Mouse (Mus musculus) adrenal gland, adult 2 months (tissue): ENCODE data around the gene Tead1. TPM values are rescaled to one million over a fixed set of nuclear protein-coding genes. Genes with fewer than 3 reads are reported as not detected.

Experiments used
- DNase-seq: peaks from one replicate; pipeline ENCODE4 v3.0.0; 2021
- polyA plus RNA-seq: library from polyadenylated mRNA; depleted of rRNA; stranded (reverse); fragments of >200 nt; gene quantifications from 2 replicates; pipeline ENCODE4 v1.2.3, GENCODE M21; 2012
- total RNA-seq, 2 experiments: library from RNA; stranded (reverse); gene quantifications; 2 replicates each; pipeline ENCODE4 v1.2.3; 2021

The Tead1 gene
- total and polyA plus RNA-seq, 3 experiments, result 18.6 to 106 (median 57.7) TPM

DNA sequence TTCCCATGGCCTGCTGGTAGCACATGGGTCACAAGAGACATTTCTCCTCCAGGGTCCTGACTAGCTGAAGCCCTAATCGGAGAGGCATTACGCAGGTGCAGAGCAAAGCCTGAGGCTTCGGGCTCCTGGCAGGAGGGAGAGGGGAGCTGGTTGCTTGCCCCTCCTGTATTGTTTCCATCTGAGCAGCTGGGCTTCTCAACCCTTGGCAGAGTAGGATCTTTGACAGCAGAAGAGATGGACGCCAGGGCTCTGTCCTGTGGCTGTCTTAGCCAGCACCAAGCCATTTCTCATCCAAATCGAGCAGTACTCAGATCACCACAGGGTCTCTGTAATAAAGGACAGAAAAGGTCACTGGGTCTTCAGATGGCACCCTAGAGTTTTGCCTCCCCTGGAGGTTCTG lies 97.6 kb downstream of the Tead1 start:
- no peak for DNase-seq

DNA sequence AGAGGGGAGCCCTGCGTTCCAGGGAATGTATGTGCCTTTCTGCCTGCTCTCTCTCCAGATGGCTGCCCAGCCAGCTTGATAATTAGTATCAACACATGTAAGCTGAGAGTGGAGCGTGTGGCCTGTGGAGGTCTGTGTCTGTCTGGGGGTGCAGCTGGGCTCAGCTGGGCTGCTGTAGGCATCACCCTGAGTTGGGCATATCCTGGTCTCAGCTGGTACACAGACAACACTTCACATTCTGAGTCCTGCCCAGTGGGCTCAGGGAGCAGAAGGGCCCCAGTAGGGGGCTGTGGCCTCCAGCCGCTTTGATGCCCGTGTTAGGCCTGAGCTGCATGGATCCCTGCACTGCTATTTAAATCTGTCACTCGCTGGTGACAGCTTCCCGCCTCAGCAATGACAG lies 100.5 kb downstream of the Tead1 start:
- no peak for DNase-seq

DNA sequence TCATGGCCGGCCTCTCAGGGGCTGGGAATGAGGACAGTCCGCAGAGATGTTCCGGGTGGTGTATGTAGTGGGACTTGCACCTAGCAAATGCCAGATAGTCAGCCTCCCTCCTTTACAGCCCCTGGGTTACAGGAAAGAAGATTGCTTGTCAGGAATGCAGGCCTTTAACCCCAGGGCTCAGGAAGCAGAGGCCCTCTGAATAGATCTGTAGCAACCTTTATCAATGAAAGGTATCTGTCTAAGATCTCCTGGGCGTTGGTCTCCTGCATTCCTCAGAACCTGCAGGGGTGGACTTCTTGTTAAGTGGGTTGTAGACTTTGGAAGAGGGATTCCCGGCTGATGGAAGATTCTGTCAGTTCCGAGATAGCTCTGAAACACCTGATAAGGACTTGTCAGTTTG lies 101.8 kb downstream of the Tead1 start:
- no peak for DNase-seq

DNA sequence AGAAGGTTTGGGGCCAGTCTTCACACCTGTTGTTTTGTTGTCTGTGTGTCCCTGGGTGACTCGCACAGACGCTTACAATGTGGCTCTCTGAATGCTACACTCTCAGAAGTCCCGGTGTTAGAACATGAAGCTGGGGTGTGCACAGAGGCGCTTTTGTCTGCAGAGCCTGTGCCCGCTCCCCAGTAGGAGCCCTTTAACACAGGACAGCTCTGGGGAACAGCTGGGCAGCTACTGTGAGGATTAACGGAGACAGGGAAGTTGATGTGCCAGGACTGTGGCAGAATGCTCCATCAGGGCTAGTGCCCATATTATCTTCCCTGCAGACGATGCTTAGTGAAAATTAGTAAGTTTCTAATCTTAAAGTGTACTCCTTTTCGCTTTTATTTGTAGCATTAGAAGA lies 102.9 kb downstream of the Tead1 start:
- no peak for DNase-seq

DNA sequence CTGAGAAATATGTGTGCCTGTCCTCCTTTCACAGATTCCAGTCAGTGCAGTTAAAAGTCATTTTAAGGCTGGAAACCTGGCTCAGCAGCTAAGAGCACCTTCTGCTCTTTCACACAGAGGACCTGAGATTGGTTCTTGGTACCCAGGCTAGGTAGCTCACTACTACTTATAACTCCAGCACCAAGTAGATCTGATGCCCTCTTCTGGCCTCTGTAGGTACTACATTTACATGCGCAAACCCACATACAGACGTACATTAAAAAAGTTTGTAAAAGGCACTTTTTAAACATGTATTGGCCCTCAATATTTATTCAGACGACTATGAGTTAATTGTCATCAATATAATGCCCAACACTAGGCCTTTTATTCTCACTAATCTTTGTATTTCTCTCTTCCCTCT lies 105.2 kb downstream of the Tead1 start:
- DNase-seq, result no peak

DNA sequence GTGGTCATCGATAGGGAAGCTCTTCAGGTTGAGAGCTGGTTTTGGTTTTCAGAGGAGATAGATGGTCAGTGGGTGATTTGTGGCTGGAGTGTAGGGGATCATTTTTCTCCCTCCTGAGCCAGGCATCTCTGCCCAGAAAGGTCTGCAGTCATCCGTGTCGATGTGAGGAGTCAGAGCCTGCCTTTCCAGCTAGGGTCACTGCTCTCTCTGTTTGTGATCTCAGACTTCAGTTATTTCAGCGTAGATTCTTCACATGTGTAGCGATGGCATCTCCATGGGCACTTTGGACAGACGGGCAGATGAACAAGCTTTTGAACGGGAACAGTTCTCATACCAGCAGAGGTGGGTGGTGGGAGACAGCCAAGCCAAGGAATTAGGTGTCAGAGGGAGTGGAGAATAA lies 106.2 kb downstream of the Tead1 start:
- DNase-seq, result no peak

DNA sequence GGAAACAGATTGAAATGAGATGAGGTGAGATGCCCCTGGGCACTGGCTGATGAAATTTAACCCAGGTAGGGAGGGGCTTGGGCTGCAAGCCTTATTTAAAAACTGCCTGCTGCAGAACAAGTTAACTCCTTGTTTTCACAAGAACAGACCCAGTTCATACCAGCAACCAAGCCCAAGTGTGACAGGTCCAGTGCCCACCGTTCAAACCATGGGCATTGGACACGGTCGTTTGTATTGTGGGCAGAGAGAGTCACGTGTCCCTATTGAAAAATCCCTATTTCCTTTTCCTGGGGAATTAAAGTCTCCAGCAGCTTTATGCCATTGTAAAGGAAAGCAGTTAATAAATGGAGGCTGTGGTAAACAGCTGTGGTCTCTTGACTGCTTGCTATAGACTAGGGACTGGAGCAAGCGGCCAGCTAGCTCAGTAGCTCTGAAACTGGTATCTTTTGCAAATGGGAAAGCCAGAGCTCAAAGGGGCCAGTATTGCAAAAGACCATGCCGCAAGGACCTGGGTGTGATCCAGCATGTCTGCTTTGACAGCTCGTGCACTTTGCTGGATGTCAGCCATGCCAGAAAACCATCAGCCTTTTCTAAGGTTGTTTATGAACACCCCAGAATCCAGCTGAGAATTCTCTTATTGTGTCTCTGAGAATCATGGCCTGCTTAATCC lies 107.6 kb downstream of the Tead1 start:
- DNase-seq, result peak; percentile 76

DNA sequence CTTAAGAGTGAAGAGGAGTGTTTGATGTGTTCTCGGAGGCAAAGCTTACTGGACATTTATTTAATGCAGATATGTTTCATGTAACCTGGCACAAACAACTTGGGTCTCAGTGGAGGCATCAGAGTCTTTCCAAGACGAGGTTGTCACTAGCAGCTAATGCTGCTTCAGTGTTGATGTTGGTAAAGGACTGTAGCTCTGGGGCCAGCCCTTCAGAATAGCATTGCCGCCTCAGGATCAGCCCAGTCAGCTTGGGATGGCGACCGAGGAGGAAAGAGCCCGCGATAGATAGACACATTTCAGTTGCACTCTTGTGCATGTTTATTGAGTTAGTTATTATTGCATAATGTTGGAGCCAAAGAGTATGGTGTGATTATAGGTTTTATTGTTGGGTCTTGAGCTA lies 108.2 kb downstream of the Tead1 start:
- no peak for DNase-seq

DNA sequence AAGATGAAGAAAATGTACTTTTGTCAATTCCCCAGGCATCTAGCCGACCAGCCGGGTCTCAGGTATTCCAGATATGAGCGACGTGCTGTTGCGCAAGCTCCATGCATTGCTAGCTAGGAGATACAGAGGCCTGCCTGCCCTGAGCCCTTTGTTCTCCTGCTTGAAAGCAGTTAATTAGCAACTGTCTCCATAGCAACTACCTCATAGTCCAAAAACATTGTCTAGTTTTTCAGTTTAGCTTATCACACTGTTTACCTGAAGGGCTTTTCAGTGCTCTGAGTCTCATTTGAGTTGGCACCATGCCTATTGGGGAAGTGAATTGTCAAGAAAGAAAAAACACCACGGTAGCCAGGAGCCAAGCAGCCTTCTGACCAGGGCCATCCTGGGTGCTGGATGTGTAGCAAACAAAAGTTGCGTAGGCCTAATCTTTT lies 109.2 kb downstream of the Tead1 start:
- peak; percentile 22 for DNase-seq

DNA sequence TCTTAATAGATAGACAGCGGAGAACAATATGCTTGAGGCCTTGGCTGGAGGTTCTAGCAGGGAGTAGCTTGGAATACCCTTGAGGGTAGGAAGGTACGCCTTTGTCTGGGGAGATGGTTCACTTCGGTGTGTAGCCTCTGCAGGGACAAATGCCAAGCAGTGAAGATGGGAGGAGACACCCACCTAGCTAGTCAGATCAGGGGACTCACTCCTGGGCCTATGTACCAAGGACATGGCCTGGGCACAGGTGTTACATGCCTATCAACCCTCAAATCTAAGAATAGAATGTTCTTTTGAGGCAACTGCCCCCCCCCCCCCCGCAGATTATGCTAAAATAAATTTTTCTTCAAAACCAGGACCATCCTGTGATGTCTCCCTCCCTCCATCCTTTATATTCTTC lies 110.6 kb downstream of the Tead1 start:
- no peak for DNase-seq

DNA sequence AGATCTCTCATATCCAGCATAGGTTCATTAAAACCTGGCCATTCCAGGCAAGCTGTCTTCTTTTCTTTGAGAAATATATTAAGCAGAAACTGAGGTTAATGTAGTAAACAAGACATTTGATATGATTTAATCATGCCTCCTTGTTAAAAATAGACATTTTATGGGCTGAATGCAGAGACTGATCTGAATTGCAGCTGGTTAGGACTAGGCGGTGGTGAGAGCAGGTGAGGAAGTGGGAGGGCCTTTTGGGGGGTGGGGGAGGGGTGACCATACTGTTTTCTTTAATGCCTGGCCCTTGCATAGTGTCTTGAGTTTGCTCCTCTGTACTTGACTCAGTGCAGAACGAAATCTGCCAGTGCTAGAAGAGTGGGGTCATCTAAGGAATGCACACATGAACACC lies 111.2 kb downstream of the Tead1 start:
- no peak for DNase-seq

DNA sequence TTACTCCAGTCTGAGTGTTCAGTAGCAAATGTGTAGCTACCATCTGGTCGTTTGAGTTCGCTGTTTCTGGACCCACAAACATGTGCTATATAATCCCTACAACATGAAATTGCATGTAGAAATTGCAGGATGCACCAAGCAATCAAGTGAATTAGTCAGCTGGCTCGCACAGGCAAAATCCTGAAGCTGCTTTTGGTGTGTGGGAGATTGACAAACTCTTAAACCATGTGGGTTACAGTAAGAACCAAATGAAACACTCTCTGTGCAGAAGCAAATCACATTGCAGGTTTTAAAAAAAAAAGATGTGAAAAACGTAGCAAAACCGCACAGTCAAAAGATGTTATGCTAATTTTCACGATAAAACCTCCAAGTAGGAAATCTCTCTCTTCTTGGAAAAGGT lies 113.6 kb downstream of the Tead1 start:
- DNase-seq, result no peak

DNA sequence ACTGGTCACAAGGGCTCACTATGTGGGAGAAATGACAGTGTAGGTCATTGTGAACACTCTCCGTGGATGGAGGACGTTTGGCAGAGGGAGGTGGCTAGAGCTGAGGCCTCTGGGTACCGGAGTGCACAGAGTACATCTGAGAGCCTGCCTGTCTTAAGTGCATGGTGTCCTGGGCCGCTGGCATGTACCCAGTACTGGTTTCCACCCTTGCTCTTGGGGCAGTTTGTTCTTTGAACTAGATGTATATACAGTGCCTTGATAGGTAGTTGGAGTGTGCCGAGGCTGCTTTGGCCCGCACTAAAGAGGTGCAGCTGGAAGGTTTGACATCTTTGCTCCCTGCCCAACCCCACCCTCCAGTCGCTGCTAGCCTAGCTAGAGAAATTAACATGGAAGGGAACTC lies 114.8 kb downstream of the Tead1 start:
- DNase-seq, result no peak

DNA sequence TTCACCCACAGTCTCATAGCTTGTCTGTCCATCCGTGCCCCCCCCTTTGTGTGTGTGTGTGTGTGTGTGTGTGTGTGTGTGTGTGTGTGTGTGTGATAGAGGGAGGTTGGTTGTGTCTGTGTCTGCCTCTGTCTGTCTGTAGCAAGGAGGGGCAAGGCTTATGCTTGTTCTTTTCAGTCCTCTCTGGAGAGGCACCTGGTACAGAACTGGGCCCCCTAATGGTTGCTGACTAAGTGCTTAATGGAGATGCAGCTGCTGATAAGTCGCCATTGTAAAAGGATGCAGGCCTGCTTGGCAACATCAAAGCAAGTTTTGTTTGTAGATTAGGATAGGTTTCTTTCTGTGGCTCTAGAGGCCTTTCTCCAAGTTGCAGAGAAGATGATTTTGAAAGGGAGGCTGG lies 115.4 kb downstream of the Tead1 start:
- DNase-seq, result no peak

DNA sequence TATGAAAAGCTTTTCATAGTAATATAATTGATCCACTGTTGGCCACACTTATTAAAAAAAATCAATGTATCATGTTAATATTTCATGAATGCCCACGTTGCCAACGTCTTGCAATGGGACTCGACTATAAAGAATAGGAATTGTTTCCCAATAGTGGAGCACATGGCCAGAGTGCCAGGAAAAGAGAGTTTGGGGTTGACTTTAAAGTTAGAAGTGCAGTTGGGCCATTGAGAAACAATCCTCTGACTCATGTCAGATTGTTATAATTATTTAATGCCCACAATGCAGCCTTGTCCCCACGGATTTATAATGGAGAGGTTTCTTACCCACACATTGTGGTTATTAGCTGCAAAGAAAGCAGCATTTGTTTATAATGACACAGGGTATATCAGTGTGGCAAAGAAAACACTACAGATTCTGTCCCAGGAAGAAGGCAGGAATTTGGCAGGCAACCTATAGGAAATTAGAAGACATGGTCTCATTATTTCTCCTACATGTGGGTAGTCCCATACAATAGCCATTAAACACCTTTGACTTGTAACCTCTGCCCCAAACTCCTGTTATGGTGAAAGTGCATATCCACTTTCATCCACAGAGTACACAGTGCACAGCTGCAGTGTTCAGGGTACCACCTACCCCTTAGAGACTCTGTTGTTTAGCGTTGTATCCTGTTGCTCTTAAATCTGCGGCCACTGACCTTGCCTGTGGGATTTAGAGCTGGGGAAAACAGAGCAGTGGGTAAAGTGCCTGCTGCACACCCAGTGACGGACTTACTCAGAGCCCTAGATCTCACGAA lies 118.6 kb downstream of the Tead1 start:
- DNase-seq, result no peak

DNA sequence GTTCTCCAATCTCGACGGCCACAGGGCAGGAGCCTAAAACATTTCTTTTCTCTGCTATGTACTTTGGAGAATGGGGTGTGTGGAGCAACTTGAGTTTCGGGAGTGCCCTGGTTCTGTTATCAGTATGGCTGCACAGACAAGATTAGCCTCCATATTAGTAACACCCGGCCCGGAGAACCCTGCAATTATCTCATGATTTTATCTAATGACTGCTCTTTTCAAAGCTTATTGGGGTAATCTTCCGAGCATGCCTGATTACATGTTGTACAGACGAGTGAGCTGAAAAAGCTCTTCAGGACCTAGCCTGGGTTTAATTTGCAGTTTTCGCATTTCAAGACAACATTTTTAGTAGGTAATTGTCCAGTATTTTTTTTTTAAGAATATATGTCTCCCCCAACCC lies 122.6 kb downstream of the Tead1 start:
- DNase-seq, result no peak

DNA sequence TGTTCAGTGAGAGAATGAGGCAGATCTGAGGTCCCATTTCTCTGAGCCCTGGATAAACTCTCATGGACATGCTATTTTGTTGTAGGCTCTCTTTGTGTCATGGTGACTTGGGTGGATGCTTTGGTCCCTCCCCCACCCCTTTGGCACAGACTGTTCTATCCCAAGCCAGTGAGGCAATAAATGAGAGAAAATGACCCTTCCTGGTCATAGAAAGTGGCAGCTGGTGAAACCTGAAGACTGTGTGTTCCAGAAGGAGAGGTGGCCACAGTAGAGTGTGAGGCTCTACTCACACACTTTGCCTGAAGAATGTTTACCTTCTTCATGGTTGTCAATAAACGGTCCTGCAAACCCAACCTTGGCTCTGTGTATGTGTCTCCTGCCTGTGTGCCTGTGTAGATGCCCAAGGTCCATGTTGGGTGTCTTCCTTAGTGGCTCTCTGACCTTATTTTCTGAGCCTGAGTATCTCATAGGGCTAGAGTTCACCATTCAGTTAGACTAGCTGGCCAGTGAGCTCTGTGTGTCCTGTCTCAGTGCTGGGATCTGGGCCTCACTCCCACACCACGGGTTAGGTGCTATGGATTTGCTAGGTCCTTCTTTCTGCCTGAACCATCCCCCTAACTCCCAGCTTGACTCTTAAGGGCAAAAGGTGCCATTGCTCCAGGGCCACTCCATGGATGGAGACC lies 127.7 kb downstream of the Tead1 start:
- DNase-seq, result no peak

DNA sequence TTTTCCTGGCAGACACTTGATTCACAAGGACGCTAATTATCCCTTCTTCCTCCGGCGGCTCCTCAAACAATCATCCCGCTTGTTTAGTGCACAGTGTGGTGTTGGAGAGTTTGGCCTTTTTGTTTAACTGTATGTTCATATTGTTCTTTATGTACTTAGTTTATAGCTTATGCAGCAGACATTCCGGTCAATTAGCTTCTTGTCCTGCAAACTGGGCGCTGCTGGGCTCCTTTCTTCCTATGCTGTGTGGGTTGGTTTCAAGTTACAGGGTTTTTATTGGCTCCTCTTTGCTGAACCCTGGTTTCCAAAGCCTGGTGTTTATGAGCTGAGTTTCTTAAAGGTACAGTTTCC lies 128.3 kb downstream of the Tead1 start:
- peak; percentile 44 for DNase-seq

DNA sequence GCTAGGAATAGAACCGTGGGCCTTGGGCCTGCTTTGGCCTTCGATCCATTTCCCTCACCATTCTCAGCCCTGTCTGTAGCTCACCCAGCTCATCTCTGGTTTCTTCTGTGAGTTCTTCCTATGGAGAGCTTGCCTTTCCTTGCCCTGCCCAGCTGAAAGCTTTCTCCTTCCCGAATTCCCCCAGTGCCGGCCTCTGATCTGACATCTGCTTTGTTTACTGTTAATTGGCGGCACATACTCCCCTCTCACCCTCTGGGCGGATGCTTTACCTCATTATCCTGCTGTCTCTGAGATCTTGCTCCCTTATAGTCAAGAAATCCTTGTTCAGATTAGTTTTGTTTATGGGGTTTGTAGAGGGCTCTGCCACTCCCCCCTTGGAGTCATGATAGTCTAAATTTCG lies 131.6 kb downstream of the Tead1 start:
- DNase-seq, result no peak

DNA sequence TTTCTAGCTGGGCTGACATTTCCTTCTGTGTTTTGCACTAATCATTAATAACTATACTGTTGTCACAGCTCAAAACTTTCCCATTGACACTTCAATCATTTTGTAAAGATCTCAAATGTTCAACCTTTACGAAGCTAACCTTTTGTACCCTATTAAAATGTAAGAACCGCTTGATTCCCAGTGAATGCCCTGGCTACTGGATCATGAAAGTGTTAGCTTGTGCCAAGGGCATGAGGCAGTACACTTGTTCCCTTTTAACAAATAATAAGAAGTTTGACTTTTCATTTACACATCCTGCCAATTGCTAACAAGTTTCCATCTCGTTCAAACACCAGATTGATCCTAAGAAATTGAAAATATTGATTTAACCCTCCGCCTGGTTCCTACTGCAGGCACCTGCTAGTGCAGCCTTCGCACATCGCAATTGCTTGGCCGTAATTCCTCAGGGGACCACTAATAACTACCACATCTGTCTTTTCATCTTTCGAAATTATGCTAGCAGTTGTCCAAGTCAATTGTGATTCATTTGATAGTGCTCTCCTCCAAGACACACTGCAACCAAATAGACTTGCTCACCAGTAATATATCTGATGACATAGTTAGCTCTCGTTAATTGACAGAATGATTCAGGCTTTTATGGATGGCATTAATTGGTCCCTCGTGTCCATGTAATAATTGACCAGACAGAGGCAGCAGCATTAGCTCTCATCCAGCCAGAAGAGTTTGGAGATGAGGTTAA lies 133.1 kb downstream of the Tead1 start:
- no peak for DNase-seq

DNA sequence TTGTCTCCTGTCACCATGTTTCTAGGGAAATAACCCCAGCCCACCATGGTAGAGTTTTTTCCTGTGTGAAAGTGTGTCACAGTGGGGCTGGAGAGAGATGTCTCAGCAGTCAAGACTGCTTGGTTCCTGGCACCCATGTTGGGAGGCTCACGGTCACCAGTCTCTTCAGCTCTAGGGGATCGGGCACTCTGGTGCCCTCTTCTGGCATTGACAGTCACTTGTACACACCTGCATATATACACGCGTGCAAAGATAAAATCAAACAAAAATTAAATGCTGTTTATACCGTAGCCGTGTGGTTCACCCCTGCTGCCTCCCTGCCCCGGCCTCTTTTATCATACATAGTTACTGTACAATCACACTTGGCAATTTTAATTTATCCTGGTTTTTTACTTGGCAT lies 134.0 kb downstream of the Tead1 start:
- DNase-seq, result no peak

DNA sequence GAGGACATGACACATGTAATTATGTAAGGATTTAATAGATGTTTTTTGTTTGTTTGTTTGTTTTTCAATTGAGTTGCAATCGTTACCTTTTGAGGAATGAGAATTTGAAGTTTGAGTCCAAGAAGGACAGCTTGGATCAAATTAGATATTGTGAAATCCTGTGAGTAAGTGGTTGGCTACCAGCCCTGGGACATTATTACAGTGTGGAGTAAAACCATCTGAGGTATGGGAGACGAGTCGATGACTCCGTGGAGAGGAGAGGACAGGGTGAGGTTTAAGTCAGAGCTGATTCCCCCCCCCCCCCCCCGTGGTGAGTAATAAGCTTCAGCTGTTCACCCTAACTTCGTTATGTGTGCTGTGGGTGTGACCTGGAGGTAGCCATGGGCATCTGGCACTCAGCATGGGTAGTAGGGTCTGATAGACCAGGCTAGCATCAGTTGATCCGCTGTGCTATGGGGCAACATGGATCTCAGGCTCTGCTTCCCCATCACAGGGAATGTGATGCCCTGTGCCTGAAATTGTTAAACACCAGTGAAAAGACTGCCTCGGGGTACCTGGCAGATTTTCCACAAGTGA lies 134.7 kb downstream of the Tead1 start:
- peak; percentile 85 for DNase-seq
